ENCODE assay signal across 8 mouse cellular contexts in the genomic region with DNA sequence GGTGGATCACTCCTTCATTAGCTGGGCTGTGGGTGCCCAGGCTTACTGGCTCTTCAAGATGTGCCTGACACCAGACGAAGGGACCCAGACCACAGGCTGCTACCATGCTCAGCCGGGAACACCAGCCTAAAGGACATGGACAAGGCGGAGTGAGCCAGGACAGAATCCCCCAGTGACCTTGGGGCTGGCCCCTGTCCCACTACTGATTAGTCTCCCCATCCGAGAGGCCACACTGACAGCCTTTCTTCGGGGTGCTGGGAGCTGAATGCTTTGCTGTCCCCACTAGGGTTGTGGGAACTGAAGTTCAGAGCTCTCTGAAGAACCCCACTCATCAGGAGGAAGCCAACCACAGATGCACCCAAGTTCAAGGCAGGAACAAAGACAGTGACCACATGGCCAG. TPM values are rescaled to one million over a fixed set of nuclear protein-coding genes. Genes with fewer than 3 reads are reported as not detected.
DNase-seq lines count a peak whose midpoint lies in the region; ATAC-seq and TF ChIP-seq lines count a peak whose summit lies in the region.

No protein-coding gene starts in this region.

- peak overlapping the region; percentile 93; the same call in 1 of the 2 replicates for H3K9ac ChIP-seq in forebrain, embryonic 11.5 days (ENCODE audit: low read length)
- H3K9ac ChIP-seq in intestine, embryonic 14.5 days (ENCODE audit: low read length) = peak overlapping the region; percentile 97; the same call in 1 of the 2 replicates
- H3K9ac ChIP-seq in neural tube, embryonic 13.5 days = peak overlapping the region; percentile 94

- intact Hi-C loops in left cerebral cortex, adult 2 months (cut with DNase I) = no loop called here

- H3K27me3 ChIP-seq in forebrain, embryonic 11.5 days (ENCODE audit: control insufficient read depth, insufficient read depth, low read length) = no peaks in the 10 kb centered on the region
- H3K27me3 ChIP-seq in intestine, embryonic 14.5 days (replicated peaks; ENCODE audit: control insufficient read depth, insufficient read depth, low read length) = no peaks in the 10 kb centered on the region
- H3K27me3 ChIP-seq in neural tube, embryonic 13.5 days = no peaks in the 10 kb centered on the region

- ATAC-seq in forebrain, embryonic 11.5 days (replicated peaks; ENCODE audit: low FRiP score) = no peak
- no peak for ATAC-seq in intestine, embryonic 14.5 days (replicated peaks; ENCODE audit: low FRiP score, low TSS enrichment, low read depth)
- no peak for ATAC-seq in neural tube, embryonic 13.5 days (ENCODE audit: low read depth)
- ATAC-seq in inflammation-experienced regulatory T-cells, adult 6 months = no peak

- peaks cover 10% of the 10 kb centered on the region; the same call in 1 of the 2 replicates for H3K4me1 ChIP-seq in forebrain, embryonic 11.5 days (replicated peaks; ENCODE audit: control insufficient read depth, insufficient read depth, low read length)
- peaks cover 27% of the 10 kb centered on the region for H3K4me1 ChIP-seq in intestine, embryonic 14.5 days (replicated peaks; ENCODE audit: control insufficient read depth, insufficient read depth, low read length)
- peaks cover 49% of the 10 kb centered on the region for H3K4me1 ChIP-seq in neural tube, embryonic 13.5 days (replicated peaks)

- H3K4me3 ChIP-seq in left cerebral cortex, adult 2 months = peak overlapping the region; percentile 87
- no peak overlapping the region for H3K4me3 ChIP-seq in forebrain, embryonic 11.5 days (ENCODE audit: low read depth, low read length)
- H3K4me3 ChIP-seq in intestine, embryonic 14.5 days (ENCODE audit: low read depth, low read length) = peak overlapping the region; percentile 62; the same call in 1 of the 2 replicates
- peak overlapping the region; percentile 85 for H3K4me3 ChIP-seq in neural tube, embryonic 13.5 days

- TF ChIP-seq CTCF in left cerebral cortex, adult 2 months (IDR thresholded peaks at IDR 0.05) = no peak

- peak overlapping the region; percentile 95 for H3K27ac ChIP-seq in left cerebral cortex, adult 2 months
- H3K27ac ChIP-seq in forebrain, embryonic 11.5 days (ENCODE audit: low read depth, low read length) = no peak overlapping the region
- H3K27ac ChIP-seq in intestine, embryonic 14.5 days (ENCODE audit: low read depth) = no peak overlapping the region
- no peak overlapping the region for H3K27ac ChIP-seq in neural tube, embryonic 13.5 days (replicated peaks)

- 95% methylated on average over 5 of the region's 5 CpGs for WGBS in forebrain, embryonic 11.5 days
- 91% methylated on average over 5 of the region's 5 CpGs for WGBS in intestine, embryonic 14.5 days
- 82% methylated on average over 5 of the region's 5 CpGs for WGBS in neural tube, embryonic 13.5 days

- peak overlapping the region; percentile 82; the same call in 1 of the 2 replicates for H3K4me2 ChIP-seq in forebrain, embryonic 11.5 days (ENCODE audit: low read depth, low read length, severe bottlenecking)
- H3K4me2 ChIP-seq in intestine, embryonic 14.5 days (ENCODE audit: low read length) = peak overlapping the region; percentile 96
- H3K4me2 ChIP-seq in neural tube, embryonic 13.5 days = peak overlapping the region; percentile 93

- DNase-seq in left cerebral cortex, adult 2 months (ENCODE audit: extremely low spot score in 1 of 2, low spot score in 2 of 2) = no peak
- no peak for DNase-seq in left cerebral cortex, adult 11 months (ENCODE audit: low spot score)
- no peak for DNase-seq in forebrain, embryonic 11.5 days (ENCODE audit: low spot score)
- DNase-seq in intestine, embryonic 14.5 days (ENCODE audit: low spot score) = no peak
- DNase-seq in right cerebral cortex, postnatal 4 days = no peak
- no peak for DNase-seq in kidney, adult 11 months

- no peaks in the 10 kb centered on the region for H3K9me3 ChIP-seq in forebrain, embryonic 11.5 days (ENCODE audit: control insufficient read depth, low read length)
- no peaks in the 10 kb centered on the region for H3K9me3 ChIP-seq in intestine, embryonic 14.5 days (ENCODE audit: control insufficient read depth, low read length)
- no peaks in the 10 kb centered on the region for H3K9me3 ChIP-seq in neural tube, embryonic 13.5 days

- peaks cover 2% of the 10 kb centered on the region; the same call in 1 of the 2 replicates for H3K36me3 ChIP-seq in forebrain, embryonic 11.5 days (ENCODE audit: control insufficient read depth, insufficient read depth, low read length)
- H3K36me3 ChIP-seq in intestine, embryonic 14.5 days (ENCODE audit: control insufficient read depth, insufficient read depth, low read length) = peaks cover 55% of the 10 kb centered on the region
- peaks cover 66% of the 10 kb centered on the region for H3K36me3 ChIP-seq in neural tube, embryonic 13.5 days

RNA-seq across cellular contexts. Expression of gene Pik3r2, which starts 1.3 kb away (rescaled TPM):
- total RNA-seq in left cerebral cortex, adult 2 months (2021) = 100 to 1,000 TPM; 159 to 160 TPM
- 58.9 and 61.6 TPM in 2 replicates for polyA plus RNA-seq in forebrain, embryonic 11.5 days (2014; fragmentation: Nextera tagmentation; extraction: Ambion mirVana)
- polyA plus RNA-seq in intestine, embryonic 14.5 days (2014; fragmentation: Nextera tagmentation; extraction: Ambion mirVana) = 40.7 and 47.3 TPM in 2 replicates
- polyA plus RNA-seq in neural tube, embryonic 13.5 days (2015; fragmentation: Nextera tagmentation; extraction: Ambion mirVana) = 88.9 and 93.7 TPM in 2 replicates
- 1 to 10 TPM; 2.6 to 5.4 (median 5.4) TPM for polyA plus RNA-seq in inflammation-experienced regulatory T-cells, adult 6 months (2017; shearing (Covaris generic))

RNA-seq across cellular contexts. Expression of gene Mpv17l2, which starts 14.5 kb away (rescaled TPM):
- 10 to 100 TPM; 33.3 to 35.7 TPM for total RNA-seq in left cerebral cortex, adult 2 months (2021)
- 31.0 and 34.1 TPM in 2 replicates for polyA plus RNA-seq in forebrain, embryonic 11.5 days (2014; fragmentation: Nextera tagmentation; extraction: Ambion mirVana)
- polyA plus RNA-seq in intestine, embryonic 14.5 days (2014; fragmentation: Nextera tagmentation; extraction: Ambion mirVana) = 58.6 and 59.9 TPM in 2 replicates
- 46.1 and 54.5 TPM in 2 replicates for polyA plus RNA-seq in neural tube, embryonic 13.5 days (2015; fragmentation: Nextera tagmentation; extraction: Ambion mirVana)
- polyA plus RNA-seq in inflammation-experienced regulatory T-cells, adult 6 months (2017; shearing (Covaris generic)) = 10 to 100 TPM; 35.5 to 46.1 (median 42.5) TPM

RNA-seq across cellular contexts. Expression of gene Rab3a, which starts 20.7 kb away (rescaled TPM):
- 100 to 1,000 TPM; 808 to 835 TPM for total RNA-seq in left cerebral cortex, adult 2 months (2021)
- polyA plus RNA-seq in forebrain, embryonic 11.5 days (2014; fragmentation: Nextera tagmentation; extraction: Ambion mirVana) = 42.7 and 49.7 TPM in 2 replicates
- 27.7 and 28.6 TPM in 2 replicates for polyA plus RNA-seq in intestine, embryonic 14.5 days (2014; fragmentation: Nextera tagmentation; extraction: Ambion mirVana)
- 402 and 417 TPM in 2 replicates for polyA plus RNA-seq in neural tube, embryonic 13.5 days (2015; fragmentation: Nextera tagmentation; extraction: Ambion mirVana)
- polyA plus RNA-seq in inflammation-experienced regulatory T-cells, adult 6 months (2017; shearing (Covaris generic)) = 1 to 10 TPM; 4.6 to 8.6 (median 7.9) TPM

RNA-seq across cellular contexts. Expression of gene Mast3, which starts 29.6 kb away (rescaled TPM):
- 100 to 1,000 TPM; 369 to 386 TPM for total RNA-seq in left cerebral cortex, adult 2 months (2021)
- 15.9 and 17.4 TPM in 2 replicates for polyA plus RNA-seq in forebrain, embryonic 11.5 days (2014; fragmentation: Nextera tagmentation; extraction: Ambion mirVana)
- polyA plus RNA-seq in intestine, embryonic 14.5 days (2014; fragmentation: Nextera tagmentation; extraction: Ambion mirVana) = 13.1 and 16.7 TPM in 2 replicates
- 15.8 and 17.6 TPM in 2 replicates for polyA plus RNA-seq in neural tube, embryonic 13.5 days (2015; fragmentation: Nextera tagmentation; extraction: Ambion mirVana)
- 10 to 100 TPM; 14.8 to 20.5 (median 18.4) TPM for polyA plus RNA-seq in inflammation-experienced regulatory T-cells, adult 6 months (2017; shearing (Covaris generic))

RNA-seq across cellular contexts. Expression of gene Il12rb1, which starts 33.0 kb away (rescaled TPM):
- under 1 TPM; 0.77 to 0.82 TPM for total RNA-seq in left cerebral cortex, adult 2 months (2021)
- polyA plus RNA-seq in forebrain, embryonic 11.5 days (2014; fragmentation: Nextera tagmentation; extraction: Ambion mirVana) = not detected in 2 replicates
- polyA plus RNA-seq in intestine, embryonic 14.5 days (2014; fragmentation: Nextera tagmentation; extraction: Ambion mirVana) = 0.24 and 0.35 TPM in 2 replicates
- not detected in 2 replicates for polyA plus RNA-seq in neural tube, embryonic 13.5 days (2015; fragmentation: Nextera tagmentation; extraction: Ambion mirVana)
- polyA plus RNA-seq in inflammation-experienced regulatory T-cells, adult 6 months (2017; shearing (Covaris generic)) = 10 to 100 TPM; 13.8 to 38.5 (median 18.3) TPM
